Mouse (Mus musculus): ENCODE results near the gene Asb17.

DNA sequence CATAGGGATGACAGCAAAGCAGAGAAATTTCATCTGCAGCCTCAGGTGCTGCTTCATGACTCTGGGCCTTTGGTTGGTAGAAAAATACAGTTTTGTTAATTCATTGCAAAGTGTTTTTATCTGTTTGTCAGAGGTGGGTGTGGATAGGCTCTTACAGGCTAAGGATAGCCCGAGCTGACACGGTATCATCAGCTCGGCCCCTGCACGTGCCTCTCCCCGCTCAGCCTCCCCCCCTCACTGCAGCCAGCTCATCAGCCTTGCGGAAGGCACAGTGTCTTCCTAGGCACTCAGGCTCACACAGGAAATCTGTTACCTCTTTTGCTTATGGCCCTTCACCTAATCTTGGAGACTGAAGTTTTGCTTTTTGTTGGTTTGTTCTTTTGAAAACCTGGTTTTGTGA, 44.1 kb downstream of the Asb17 start:
- no peak for TF ChIP-seq CTCF (IDR thresholded peaks at IDR 0.05; ENCODE audit: low read depth)
- no peak for TF ChIP-seq EP300 (IDR thresholded peaks at IDR 0.05; ENCODE audit: low read depth)
